Mouse (Mus musculus): Measurements from ENCODE around the gene Camk1d.

DNA sequence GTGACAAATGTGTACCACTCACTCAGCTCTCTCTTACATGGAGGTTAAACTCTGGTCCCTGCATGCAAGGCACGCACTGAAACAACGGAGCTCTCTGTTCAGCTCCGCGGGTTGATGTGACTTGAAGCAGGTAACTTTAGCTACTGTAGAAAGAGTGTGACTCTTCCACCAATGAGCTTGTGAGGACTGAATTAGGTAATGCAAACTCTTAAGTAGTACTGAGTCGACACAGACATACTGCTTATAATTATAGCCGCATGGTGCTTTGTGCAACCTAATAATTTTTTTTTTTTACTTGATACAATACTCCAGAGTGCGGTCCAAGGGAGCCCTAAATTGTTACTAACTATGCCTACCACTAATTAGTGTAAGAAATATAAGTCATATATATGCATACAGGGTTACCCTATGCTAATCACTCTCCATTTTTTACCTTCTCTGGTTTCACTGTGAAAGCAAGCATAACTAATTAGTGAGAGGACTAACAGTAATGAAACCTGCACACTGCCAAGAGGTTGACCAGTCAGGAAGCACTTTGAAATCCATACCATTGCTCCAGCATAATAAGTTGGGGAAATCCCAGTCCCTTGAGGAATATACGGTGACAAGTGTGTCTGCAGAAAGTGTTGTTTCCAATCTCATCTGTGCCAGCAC lies 125.9 kb downstream of the Camk1d start:
- TF ChIP-seq MYOG (IDR thresholded peaks at IDR 0.05; ENCODE audit: control insufficient read depth, extremely low read depth, insufficient read length): no peak
- TF ChIP-seq MAX (IDR thresholded peaks at IDR 0.05): no peak
- no peak for TF ChIP-seq CTCF (IDR thresholded peaks at IDR 0.05; ENCODE audit: control insufficient read depth, insufficient read depth, insufficient read length)
- no peak for TF ChIP-seq CEBPB (IDR thresholded peaks at IDR 0.05; ENCODE audit: low read depth)
- no peak for TF ChIP-seq MYOD1 (IDR thresholded peaks at IDR 0.05; ENCODE audit: control insufficient read depth, insufficient read length, low read depth)
- no peak for TF ChIP-seq USF1 (IDR thresholded peaks at IDR 0.05; ENCODE audit: low read depth)
- TF ChIP-seq FOSL1 (IDR thresholded peaks at IDR 0.05; ENCODE audit: insufficient read depth, low read length, poor library complexity, severe bottlenecking): no peak
